Mouse (Mus musculus) mouse trophoblast stem cell (cell line): ENCODE data around the gene Fam208a.

Experiments used
- in situ Hi-C, 2 experiments: fragments of 300-500 bp; cut with MseI, MboI; formaldehyde crosslinking; loops; 2 replicates in 1 of 2; 3 replicates in 1 of 2; pipeline ENCODE4 v1.15.1; 2025

Gene Fam208a

DNA sequence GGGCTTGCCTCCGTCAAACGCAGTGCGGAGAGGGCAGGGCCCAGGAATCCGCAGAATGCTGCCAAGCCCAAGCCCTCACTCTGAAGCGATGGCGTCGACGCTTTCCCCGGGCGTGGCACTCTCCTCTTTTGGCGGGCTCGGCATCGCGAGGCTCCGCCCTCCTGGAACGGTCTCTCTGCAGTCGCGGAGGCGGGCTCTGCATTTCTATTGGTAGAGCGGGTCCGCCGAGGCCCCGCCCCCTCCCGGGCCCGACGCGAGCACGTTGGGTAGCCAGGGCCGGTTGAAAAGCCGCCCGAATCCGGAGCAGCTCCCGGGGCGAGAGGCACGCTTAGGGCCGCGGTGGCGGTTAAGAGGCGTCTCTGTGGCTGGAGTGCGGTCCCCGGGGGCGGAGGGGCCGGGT lies at the start of gene Fam208a:
Gene Fam208a (plus strand): TSS at position 262 of the 400 bp plus-strand sequence.
- in situ Hi-C loops: loop anchor here in 1 of 2 experiments (10.0 kb wide), 1 partner anchor 324 kb away; no protein-coding TSS in a partner anchor

DNA sequence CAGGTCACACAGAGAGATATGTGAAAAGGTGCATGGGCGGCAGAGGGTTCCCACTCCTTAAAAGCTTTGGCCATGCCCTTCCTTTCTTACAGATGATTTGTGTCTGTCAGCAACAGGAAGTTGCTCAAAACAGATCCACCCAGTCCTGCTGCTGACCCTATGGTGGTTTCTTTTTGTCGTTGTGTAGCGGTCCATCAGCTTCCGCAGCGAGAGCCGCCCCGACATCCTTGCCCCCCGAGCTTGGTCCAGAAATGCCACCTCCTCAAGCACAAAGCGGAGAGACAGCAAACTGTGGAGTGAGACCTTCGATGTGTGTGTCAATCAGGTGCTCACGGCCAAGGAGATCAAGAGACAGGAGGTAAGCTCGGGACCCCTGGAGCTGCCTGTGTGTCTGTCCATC lies 49.2 kb upstream of the Fam208a start:
- in situ Hi-C loops: no loop called here

DNA sequence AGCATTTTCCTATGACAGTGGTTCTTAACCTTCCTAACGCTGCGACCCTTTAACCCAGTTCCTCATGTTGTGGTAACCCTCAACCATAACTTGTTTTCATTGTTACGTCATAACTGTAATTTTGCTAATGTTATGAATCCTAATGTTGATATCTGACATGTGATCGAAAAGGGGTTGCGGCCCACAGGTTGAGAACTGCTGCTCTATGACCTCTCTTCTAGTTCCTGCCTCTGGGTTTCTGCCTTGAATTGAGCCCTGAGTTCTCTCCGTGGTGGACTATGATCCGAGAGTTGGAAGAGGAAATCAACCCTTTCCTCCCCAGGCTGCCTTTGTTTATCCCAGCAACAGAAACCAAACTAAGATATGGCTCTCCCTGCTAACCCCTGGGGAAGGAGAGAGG lies 47.2 kb upstream of the Fam208a start:
- in situ Hi-C loops: no loop called here

DNA sequence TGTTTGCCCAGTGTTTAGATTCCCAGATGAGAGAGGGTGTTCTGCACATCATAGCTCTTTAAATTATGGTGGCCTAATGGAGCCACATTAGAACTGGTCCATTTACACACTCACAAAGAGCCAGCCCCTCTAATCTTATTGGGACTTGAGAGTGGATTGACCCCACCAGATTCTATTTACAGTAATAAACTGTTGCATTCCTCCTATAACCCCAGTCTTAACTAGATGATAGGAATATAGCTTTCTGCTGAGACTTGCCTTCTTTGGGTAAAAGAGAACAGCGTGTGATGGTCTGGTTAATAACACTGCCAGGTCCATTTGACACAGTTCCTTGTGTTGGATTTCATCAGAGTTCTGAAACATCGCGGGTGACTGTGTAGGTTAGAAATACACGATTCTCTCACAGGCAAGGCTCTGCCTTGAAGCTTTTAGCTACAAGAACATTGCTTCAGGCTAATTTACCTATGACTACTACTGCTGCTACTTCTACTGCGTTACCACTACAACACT lies 45.3 kb upstream of the Fam208a start:
- in situ Hi-C loops: no loop called here

DNA sequence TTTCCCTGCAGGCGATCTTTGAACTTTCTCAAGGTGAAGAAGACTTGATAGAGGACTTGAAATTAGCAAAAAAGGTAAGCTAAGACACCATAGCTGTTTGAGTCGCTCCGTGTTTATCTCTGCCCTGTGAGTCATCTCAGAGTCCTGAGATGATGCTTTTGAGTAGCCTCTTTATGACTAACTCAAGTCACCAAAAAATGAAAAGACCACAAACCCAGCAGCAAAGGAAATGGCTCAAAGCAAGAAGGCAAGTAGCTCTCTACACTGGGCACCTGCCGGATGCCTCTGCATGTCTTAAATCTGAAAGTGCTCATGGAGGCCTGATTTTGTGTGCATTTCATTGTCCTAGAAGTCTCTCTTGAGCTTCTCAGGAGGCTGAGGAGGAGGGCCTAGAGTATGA lies 44.5 kb upstream of the Fam208a start:
- in situ Hi-C loops: no loop called here

DNA sequence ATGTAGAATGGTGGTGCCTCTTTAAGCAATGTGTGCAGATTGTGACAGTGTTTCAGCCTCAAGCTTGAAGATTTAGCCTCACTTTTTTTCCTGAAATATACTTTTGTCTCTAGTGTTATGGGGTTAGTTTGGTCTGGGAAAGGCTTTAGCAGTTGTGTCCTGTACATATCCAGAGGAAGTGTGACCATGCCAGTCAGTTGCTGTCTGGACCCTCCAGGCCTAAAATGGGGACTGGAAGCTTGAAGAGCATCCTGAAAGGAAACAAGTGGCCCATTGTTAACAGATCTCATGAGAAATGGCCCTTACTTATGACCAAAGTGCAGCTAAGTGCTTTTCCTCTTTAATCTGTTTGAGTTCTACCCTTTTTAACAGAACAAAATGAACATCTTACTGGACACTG lies 40.0 kb upstream of the Fam208a start:
- in situ Hi-C loops: no loop called here

DNA sequence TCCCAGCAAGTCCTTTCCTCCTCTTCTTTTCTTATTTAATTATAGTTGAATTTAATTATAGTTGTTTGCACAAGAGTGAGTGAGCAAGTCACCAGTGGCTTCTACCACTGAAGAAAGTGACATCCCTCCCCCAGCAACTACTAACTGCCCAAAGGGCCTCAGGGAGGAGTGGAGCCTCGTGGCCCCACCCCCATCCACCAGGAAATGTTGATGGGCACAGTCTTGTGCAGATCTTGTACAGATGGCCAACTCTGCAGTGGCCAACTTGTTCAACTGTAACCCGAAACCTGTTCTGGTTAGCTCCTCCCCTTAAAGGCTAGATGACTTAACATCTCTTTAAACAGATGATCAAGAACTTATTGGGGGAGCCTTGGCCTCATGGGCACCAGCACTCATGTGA lies 38.9 kb upstream of the Fam208a start:
- in situ Hi-C loops: no loop called here

DNA sequence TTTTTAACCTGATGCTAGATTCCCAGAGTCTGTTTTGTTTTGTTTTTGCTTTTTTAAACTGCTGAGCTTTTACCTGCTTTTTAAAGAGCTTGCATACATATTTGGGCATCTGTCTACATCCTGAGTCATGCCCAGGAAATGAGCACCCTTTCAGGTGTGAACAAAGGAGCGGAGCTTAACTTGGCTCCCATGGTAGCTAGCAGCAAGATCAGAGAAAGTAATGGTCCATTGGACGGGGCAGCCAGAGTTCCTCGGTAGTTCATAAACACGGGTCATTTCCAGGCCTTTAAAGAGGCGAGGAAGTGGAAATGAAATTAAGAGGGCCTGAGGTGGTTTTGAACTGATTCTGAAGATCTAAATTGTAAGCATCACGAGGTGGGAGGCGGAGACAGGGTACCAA lies 38.0 kb upstream of the Fam208a start:
- in situ Hi-C loops: no loop called here

DNA sequence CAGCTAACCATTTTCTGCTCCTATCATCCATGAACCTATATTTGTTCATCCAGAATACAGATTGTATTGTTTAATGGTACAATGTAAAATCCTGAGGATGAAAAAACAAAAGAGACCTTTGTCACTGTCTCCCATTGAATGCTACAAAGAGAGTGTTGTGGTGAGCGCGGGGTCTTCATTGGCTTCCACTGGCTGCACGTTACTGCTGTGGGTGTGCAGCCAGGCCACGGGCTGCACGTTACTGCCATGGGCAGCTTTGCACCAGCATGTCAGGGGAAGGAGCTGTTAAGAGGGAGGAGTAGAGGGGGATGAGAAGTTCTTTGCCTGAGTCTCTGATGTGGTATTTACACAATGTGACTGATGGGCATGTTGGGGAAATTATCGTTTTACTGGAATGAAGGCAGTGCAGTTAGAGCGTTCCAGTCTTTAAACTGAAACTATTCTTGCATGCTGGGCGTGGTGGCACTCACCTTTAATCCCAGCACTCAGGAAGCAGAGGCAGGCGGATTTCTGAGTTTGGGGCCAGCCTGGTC lies 36.8 kb upstream of the Fam208a start:
- in situ Hi-C loops: no loop called here

DNA sequence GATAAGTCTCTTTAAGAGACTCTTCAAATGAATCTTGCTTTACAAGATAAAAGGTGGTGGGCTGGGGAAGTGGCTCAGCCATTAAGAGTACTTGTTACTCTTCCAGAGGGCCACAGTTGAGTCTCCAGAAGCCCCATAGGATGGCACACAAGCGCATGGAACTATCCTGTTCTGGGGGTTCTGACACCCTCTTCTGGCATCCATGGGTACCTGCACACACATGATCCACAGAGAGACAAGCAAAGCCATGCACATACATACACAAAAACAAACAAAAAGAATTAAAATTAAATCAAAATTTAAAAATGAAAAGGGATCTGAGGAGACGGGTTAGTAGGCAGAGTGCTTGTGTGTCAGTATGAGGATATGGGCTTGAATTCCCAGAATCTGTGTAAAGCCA lies 36.0 kb upstream of the Fam208a start:
- in situ Hi-C loops: no loop called here

DNA sequence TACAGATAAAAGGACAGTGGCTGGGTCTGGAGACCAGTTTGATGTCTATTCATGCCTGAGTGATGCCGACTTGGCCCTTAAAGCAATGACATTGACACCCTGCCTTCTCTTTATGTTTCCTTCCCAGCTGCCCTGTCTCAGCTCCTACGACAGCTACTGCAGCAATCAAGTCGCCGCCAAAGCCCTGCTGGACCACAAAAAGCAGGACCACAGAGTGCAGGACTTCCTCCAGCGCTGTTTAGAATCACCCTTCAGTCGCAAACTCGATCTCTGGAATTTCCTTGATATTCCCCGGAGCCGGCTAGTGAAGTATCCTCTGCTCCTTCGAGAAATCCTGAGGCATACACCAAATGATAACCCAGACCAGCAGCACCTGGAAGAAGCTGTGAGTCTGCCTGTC lies 34.8 kb upstream of the Fam208a start:
- in situ Hi-C loops: no loop called here

DNA sequence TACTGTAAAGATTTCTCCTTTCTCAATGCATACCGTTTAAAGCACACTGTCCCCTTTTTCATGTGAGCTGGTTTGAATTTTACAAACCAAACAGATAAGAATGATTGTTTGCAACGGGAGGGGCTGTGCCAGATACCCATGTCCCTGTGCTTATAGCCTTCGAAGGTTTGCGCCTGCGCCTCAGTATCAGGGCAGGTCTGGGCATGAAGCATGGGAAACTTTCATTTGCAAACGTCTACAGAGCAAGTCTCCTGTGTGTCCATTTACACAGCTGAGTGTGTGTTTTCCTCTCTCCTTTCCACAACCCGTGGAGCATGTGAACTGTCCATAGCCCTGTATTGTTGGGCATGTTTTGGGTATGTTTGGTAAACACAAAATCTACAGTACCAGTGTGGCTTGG lies 32.2 kb upstream of the Fam208a start:
- in situ Hi-C loops: no loop called here

DNA sequence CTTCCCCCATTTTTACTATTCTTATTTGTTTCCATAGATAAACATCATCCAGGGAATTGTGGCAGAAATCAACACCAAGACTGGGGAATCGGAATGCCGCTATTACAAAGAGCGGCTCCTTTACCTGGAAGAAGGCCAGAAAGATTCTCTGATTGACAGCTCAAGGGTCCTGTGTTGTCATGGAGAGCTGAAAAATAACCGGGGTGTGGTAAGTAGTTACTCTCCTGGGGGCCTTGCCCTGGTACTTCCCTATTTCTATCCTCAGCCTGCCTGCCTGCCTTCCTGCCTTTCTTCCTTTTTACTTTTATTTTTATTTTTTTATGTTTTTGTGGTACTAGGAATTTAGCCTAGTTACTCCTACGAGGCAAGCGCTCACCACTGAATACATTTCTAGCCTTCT lies 31.1 kb upstream of the Fam208a start:
- in situ Hi-C loops: no loop called here

DNA sequence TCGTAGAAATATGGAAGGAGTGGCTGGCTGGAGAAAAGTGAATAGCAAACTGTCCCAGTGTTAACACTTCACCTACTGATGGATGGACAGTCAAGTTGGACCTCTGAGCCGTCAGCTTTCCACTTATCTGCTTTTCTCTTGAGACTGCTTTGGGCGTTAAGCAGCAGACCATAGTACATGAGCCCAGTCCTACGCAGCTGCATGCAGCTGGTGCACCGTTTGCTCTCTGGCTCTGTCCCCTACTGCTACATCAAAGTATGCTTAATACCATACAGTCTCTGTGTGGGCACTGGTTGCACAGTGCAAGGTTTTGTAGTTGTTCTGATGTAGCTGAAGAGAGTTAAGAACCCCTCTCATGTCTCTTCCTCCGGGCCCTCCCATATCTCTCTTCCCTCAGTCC lies 28.1 kb upstream of the Fam208a start:
- in situ Hi-C loops: no loop called here

DNA sequence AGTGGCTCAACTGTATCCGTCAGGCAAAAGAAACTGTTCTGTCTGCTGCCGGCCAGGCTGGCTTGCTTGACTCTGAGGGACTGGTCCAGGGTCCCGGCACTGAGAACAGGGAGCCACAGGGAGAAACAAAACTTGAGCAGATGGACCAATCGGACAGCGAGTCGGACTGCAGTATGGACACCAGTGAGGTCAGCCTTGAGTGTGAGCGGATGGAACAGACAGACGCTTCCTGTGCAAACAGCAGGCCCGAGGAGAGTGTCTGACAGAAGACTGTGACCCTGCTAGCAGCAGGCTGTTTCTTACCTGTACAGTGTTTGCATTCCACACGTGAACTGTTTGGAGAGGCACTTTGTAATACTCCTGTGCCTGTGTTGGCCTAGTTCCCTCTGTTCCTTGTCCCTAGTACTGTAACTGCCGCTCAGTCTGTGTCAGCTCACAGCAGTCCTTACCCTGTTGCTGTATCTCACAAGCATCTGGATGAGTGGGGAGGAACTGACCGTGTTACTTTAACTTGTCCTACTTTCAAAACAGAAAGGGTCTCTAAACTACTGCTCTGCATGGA lies 26.8 kb upstream of the Fam208a start:
- in situ Hi-C loops: no loop called here

DNA sequence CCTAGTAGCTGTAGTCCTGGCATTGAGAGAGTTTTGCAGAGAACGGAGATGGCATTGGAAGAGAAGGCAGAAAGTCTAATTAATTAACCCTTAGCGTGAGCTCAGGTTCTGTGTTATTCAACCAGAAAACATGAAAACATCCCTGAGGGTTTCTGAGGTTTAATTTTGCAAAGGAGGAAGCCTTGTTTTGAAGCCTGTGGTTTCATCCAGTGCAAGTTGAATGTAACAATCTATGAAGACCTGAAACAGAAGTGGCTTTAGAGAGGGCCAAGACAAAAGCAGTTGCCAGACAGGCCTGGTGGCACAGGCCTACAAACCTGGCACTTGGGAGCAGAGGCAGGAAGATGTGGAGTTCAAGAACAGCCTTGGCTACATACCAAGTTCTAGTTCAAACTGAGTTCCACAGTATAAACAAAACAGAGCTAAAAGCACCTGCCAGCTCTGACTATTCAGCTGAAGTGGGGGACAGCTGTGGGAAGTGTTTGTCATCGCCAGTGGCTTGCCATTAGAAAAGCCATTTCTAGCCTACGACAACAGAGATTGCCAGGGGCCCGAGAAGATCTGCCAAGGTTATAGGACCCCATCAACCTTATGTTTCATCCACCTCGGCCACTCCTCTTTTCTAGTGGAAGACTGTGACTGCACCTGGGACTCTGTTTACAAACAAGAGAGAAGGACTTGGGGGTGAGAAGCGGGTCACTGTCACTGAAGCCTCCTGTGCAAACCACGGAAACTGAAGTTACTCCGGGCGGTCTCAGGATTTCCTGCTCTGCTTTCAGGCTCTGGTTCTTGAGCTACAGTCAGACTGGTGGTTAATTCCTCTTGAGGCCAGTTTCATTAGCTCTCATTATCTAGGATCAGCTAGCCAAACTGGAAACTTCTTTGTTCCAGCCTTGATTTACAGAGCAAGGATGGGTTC lies 26.0 kb upstream of the Fam208a start:
- in situ Hi-C loops: no loop called here

DNA sequence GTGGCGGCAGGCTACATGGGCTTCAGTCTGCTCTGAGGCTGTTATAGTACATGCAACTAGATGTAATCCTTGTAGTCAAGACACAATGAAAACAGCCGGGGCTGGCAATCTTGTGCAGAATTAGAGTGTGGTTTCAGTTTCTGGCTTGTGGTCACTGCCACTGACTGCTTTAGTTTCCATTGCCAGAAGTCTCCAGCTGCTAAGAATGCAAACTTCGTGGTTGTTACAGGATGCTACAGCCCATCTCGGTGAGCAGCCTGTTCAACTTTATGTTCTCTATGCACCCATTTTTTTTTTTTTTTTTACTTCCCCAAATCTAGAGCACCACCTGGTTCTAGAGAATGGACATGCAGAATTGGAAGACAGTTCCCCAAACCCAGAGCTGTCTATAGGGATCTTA lies 23.2 kb upstream of the Fam208a start:
- in situ Hi-C loops: no loop called here

DNA sequence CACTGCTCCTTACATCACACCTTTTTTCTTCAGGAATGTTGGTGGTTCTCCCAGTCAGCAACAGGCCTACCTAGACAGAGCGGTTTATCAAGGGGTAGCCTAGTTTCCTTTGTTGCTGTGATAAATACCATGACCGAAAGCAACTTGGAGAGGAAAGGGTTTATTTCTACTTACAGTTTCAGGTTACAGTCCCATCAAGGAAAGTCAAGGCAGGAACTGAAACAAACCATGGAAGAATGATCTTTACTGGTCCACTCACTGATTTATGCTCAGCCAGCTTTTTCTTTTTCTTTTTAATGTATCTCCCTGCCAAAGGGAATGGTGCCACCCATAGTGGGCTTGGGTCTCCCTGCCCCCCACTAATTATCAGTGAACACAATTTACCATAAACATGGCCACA lies 22.7 kb upstream of the Fam208a start:
- in situ Hi-C loops: no loop called here

DNA sequence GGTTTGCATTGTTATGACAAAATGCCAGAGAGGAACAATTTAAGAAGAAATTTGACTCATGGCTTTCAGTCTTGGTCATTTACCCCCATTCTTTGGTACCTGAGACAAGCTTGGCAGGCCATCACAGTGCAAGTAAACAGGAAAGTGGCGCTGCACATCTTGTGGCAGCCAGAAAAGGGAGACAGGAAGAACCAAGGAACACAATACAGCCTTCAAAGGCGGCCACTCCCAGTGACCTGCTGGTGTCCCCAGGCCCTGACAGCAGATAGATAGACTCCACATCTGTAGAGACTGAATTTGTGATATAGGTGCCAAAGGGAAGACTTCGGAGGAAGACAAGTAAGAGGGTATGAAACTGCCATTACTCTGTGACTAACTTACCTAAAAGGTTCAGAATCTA lies 20.4 kb upstream of the Fam208a start:
- in situ Hi-C loops: no loop called here

DNA sequence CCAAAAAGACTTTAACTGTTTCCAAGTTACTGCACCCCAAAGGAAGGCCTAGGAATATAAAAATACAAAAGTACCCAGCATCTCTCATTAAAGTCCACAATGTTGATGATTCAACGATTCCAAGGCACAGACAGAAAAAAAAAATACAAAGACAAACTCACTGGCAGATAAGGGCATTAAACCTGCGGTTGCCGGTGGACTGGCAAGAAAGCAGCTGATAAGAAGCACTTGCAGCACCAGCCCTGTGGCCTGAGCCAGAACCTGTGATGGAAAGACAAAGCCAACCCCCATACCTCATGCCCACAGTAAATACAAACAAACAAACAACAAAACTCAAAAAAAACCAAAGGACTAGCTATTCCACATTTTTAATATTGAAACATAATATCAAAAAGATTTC lies 19.0 kb upstream of the Fam208a start:
- in situ Hi-C loops: loop anchor here (5.0 kb wide), 1 partner anchor 222 kb away; no protein-coding TSS in a partner anchor

DNA sequence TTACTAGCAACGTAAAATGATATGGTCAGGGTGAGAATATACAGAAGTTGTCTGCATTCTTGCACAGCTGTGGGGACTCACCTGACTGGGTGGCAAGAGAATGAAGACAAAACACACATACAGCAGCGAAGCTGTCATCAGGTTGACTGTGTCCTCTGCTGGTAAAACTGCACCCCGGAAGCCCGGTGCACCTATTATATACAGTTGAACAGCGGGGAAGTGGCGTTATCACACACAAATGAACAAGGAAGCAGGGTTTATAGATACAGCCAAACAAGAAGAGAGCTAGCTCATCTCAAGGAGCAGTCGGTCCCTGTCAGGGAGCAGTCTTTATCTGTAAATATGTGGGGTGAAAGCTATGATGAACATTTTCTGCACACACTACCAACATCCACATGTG lies 17.1 kb upstream of the Fam208a start:
- in situ Hi-C loops: loop anchor here (5.0 kb wide), 1 partner anchor 224 kb away; no protein-coding TSS in a partner anchor

DNA sequence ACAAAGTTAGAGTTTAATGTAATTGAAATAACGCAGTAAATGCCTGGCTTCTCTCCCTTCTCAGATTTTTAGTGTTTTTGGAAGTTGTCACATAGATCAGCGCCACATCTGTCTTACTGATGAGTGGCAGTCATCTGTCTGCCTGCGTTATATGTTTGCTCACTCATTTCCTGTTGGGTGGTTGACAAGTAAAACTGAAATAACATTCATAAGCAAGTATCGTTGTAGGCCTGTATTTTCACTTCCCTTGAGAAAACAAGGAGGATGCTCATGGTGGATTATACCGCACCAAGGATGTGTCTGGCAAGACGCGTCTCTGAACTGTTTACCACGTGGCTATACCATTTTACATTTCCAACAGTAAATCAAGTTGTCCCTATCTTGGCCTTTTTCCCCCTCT lies 15.9 kb upstream of the Fam208a start:
- in situ Hi-C loops: loop anchor here (5.0 kb wide), 1 partner anchor 225 kb away; no protein-coding TSS in a partner anchor

DNA sequence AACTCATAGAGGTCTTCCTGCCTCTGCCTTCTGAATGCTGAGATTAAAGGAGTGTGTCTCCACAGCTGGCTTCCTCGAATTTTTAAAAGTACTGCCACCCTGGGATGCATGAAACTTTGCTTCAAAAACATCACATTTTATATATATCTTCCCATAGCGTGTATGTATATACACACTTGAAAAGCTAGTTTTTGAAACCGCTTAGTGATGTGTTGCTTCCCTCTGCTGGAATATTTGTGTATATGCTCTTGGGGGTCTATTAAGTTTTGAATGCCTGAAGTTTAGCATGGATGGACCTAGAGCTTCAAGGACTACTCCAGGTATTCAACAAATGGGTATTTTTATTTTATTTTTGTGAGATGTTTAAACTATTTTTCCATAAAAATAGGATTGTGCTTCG lies 14.7 kb upstream of the Fam208a start:
- in situ Hi-C loops: loop anchor here (5.0 kb wide), 1 partner anchor 227 kb away; no protein-coding TSS in a partner anchor
